Mouse (Mus musculus): ENCODE data around the gene Pam16. TPM values are rescaled to one million over a fixed set of nuclear protein-coding genes. Genes with fewer than 3 reads are reported as not detected.
A peak's percentile ranks its signal among the peaks of the same experiment; 100 is the strongest.

Gene Pam16
- polyA plus RNA-seq, 1 experiment from 2014 or later, result 134 TPM

DNA sequence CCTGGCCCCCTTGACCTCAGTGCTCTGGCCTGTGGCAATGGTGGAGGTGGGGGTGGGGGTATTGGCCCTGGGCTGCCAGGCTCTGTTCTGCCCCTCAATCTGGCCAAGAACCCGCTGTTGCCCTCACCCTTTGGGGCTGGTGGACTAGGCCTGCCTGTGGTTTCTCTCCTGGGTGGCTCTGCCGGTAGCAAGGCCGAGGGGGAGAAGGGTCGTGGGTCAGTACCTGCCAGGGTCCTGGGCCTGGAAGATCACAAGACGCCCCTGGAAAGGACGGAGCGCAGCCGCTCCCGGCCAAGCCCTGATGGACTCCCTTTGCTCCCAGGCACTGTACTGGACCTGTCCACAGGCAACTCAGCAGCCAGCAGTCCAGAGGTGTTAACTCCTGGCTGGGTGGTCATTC lies 11.1 kb downstream of the Pam16 start:
- Histone ChIP-seq H3K27ac (ENCODE audit: low read depth, low read length) (no peak overlapping the region), H3K4me2 (no peak overlapping the region), H3K9ac (ENCODE audit: low read depth, low read length) (no peak overlapping the region), H3K27me3 (ENCODE audit: control insufficient read depth, insufficient read depth, low read length) (no peaks in the 10 kb centered on the region), H3K4me3 (ENCODE audit: low read depth, low read length) (no peak overlapping the region), H3K9me3 (replicated peaks; ENCODE audit: control insufficient read depth, low read length) (no peaks in the 10 kb centered on the region), H3K4me1 (ENCODE audit: control insufficient read depth, insufficient read depth, low read length) (no peaks in the 10 kb centered on the region), H3K36me3 (ENCODE audit: control insufficient read depth, insufficient read depth, low read length) (peaks cover 35% of the 10 kb centered on the region)
- 89% methylated on average over 9 of the region's 9 CpGs for WGBS (ENCODE audit: insufficient replicate concordance)
- no peak for ATAC-seq (replicated peaks; ENCODE audit: insufficient number of reproducible peaks, low FRiP score, low TSS enrichment)

DNA sequence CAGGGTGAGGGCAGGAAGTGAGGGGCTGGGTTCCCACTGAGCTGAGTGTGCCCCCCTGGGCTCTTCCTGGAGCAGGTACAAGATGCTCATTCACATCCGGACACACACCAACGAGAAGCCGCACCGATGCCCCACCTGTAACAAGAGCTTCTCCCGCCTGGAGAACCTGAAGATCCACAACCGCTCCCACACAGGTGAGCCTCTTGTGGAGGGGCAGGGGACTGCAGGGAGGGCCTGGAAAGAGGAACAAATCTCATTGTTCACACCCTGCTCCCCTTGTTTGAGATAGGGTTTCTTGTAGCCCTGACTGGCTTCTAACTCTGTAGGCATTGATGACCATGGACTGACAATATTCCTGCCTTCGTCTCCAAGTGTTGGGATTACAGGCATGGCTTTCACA lies 13.1 kb downstream of the Pam16 start:
- ATAC-seq (replicated peaks; ENCODE audit: insufficient number of reproducible peaks, low FRiP score, low TSS enrichment), result no peak
- H3K36me3 ChIP-seq (ENCODE audit: control insufficient read depth, insufficient read depth, low read length), result peaks cover 35% of the 10 kb centered on the region
- no peak overlapping the region for H3K27ac ChIP-seq (ENCODE audit: low read depth, low read length)
- H3K4me1 ChIP-seq (ENCODE audit: control insufficient read depth, insufficient read depth, low read length), result peaks cover 15% of the 10 kb centered on the region
- no peak overlapping the region for H3K4me2 ChIP-seq
- H3K27me3 ChIP-seq (ENCODE audit: control insufficient read depth, insufficient read depth, low read length), result no peaks in the 10 kb centered on the region
- no peaks in the 10 kb centered on the region for H3K9me3 ChIP-seq (replicated peaks; ENCODE audit: control insufficient read depth, low read length)
- no peak overlapping the region for H3K9ac ChIP-seq (ENCODE audit: low read depth, low read length)
- no peak overlapping the region for H3K4me3 ChIP-seq (ENCODE audit: low read depth, low read length)
- 94% methylated on average over 7 of the region's 7 CpGs for WGBS (ENCODE audit: insufficient replicate concordance)

DNA sequence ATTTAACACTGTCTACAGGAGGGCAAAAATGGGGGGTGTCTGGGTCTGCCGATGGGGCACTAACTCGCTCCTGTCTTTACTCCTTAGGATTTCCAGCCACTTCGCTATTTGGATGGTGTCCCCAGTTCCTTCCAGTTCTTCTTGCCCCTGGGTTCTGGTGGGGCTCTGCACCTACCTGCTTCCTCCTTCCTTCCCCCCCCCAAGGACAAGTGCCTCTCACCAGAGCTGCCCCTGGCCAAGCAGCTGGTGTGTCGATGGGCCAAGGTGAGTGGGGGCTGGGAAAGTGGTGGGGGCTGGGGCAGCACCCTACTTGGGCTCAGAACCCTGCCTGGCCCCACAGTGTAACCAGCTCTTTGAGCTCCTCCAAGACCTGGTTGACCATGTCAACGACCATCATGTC lies 13.6 kb downstream of the Pam16 start:
- H3K9me3 ChIP-seq (replicated peaks; ENCODE audit: control insufficient read depth, low read length), result no peaks in the 10 kb centered on the region
- H3K4me3 ChIP-seq (ENCODE audit: low read depth, low read length), result no peak overlapping the region
- H3K9ac ChIP-seq (ENCODE audit: low read depth, low read length), result no peak overlapping the region
- no peak overlapping the region for H3K27ac ChIP-seq (ENCODE audit: low read depth, low read length)
- 86% methylated on average over 5 of the region's 5 CpGs for WGBS (ENCODE audit: insufficient replicate concordance)
- peaks cover 20% of the 10 kb centered on the region for H3K4me1 ChIP-seq (ENCODE audit: control insufficient read depth, insufficient read depth, low read length)
- H3K4me2 ChIP-seq, result no peak overlapping the region
- no peak for ATAC-seq (replicated peaks; ENCODE audit: insufficient number of reproducible peaks, low FRiP score, low TSS enrichment)
- no peaks in the 10 kb centered on the region for H3K27me3 ChIP-seq (ENCODE audit: control insufficient read depth, insufficient read depth, low read length)
- H3K36me3 ChIP-seq (ENCODE audit: control insufficient read depth, insufficient read depth, low read length), result peaks cover 35% of the 10 kb centered on the region

DNA sequence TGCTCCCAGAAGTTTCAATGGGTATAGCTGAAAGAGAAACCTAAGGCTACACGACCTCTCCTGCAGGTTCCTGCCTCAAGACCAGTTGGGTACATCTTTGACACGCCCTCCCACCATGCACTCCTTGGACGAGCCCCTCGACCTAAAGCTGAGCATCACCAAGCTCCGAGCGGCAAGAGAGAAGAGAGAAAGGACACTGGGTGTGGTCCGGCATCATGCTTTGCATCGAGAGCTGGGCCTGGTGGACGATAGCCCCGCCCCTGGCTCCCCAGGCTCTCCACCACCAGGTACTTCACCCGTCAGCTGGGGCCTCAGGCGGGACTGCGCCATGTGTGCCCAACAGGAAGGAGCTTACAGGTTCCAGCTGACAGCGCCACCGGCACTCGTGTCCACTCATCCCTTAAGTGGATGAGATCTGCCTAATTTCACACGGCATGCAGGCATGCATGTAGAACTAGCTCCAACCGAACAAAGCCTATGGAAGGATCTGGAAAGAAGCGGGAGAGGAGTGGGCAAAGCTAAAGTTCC lies 16.2 kb downstream of the Pam16 start:
- Histone ChIP-seq H3K4me3 (ENCODE audit: low read depth, low read length) (no peak overlapping the region), H3K9me3 (replicated peaks; ENCODE audit: control insufficient read depth, low read length) (no peaks in the 10 kb centered on the region), H3K4me1 (ENCODE audit: control insufficient read depth, insufficient read depth, low read length) (peaks cover 46% of the 10 kb centered on the region), H3K9ac (ENCODE audit: low read depth, low read length) (no peak overlapping the region), H3K27ac (ENCODE audit: low read depth, low read length) (peak overlapping the region; percentile 10; the same call in 1 of the 2 replicates), H3K4me2 (no peak overlapping the region), H3K27me3 (ENCODE audit: control insufficient read depth, insufficient read depth, low read length) (no peaks in the 10 kb centered on the region), H3K36me3 (ENCODE audit: control insufficient read depth, insufficient read depth, low read length) (peaks cover 23% of the 10 kb centered on the region)
- no peak for ATAC-seq (replicated peaks; ENCODE audit: insufficient number of reproducible peaks, low FRiP score, low TSS enrichment)
- 84% methylated on average over 19 of the region's 19 CpGs for WGBS (ENCODE audit: insufficient replicate concordance)

GRCm38 (mm10) chr16:4607818-4608531 lies 16.8 kb downstream of the Pam16 start:
- Histone ChIP-seq H3K36me3 (ENCODE audit: control insufficient read depth, insufficient read depth, low read length) (peaks cover 17% of the 10 kb centered on the region), H3K9me3 (replicated peaks; ENCODE audit: control insufficient read depth, low read length) (no peaks in the 10 kb centered on the region), H3K4me3 (ENCODE audit: low read depth, low read length) (no peak overlapping the region), H3K27ac (ENCODE audit: low read depth, low read length) (peak overlapping the region; percentile 76; the same call in 1 of the 2 replicates), H3K4me2 (no peak overlapping the region), H3K27me3 (ENCODE audit: control insufficient read depth, insufficient read depth, low read length) (no peaks in the 10 kb centered on the region), H3K9ac (ENCODE audit: low read depth, low read length) (no peak overlapping the region), H3K4me1 (ENCODE audit: control insufficient read depth, insufficient read depth, low read length) (peaks cover 52% of the 10 kb centered on the region)
- no peak for ATAC-seq (replicated peaks; ENCODE audit: insufficient number of reproducible peaks, low FRiP score, low TSS enrichment)
- 55% methylated on average over 9 of the region's 9 CpGs for WGBS (ENCODE audit: insufficient replicate concordance)

- no peaks in the 10 kb centered on the region for H3K27me3 ChIP-seq (ENCODE audit: control insufficient read depth, insufficient read depth, low read length)
- H3K4me1 ChIP-seq (ENCODE audit: control insufficient read depth, insufficient read depth, low read length), result peaks cover 65% of the 10 kb centered on the region
- peak overlapping the region; percentile 76 for H3K27ac ChIP-seq (ENCODE audit: low read depth, low read length)
- ATAC-seq (replicated peaks; ENCODE audit: insufficient number of reproducible peaks, low FRiP score, low TSS enrichment), result no peak
- H3K36me3 ChIP-seq (ENCODE audit: control insufficient read depth, insufficient read depth, low read length), result peaks cover 9% of the 10 kb centered on the region
- WGBS (ENCODE audit: insufficient replicate concordance), result 17% methylated on average over 5 of the region's 5 CpGs
- no peak overlapping the region for H3K4me3 ChIP-seq (ENCODE audit: low read depth, low read length)
- peak overlapping the region; percentile 16 for H3K4me2 ChIP-seq
- no peaks in the 10 kb centered on the region for H3K9me3 ChIP-seq (replicated peaks; ENCODE audit: control insufficient read depth, low read length)
- 0 out of 2 replicates have a peak overlapping the region, but pooled peaks have one; percentile 17 for H3K9ac ChIP-seq (ENCODE audit: low read depth, low read length)
Observed at GRCm38 (mm10) chr16:4606431-4607084, 18.2 kb downstream of the Pam16 start.

GRCm38 (mm10) chr16:4605514-4606131 lies 19.2 kb downstream of the Pam16 start:
- no peaks in the 10 kb centered on the region for H3K9me3 ChIP-seq (replicated peaks; ENCODE audit: control insufficient read depth, low read length)
- no peak overlapping the region for H3K4me3 ChIP-seq (ENCODE audit: low read depth, low read length)
- 67% methylated on average over 13 of the region's 13 CpGs for WGBS (ENCODE audit: insufficient replicate concordance)
- H3K4me1 ChIP-seq (ENCODE audit: control insufficient read depth, insufficient read depth, low read length), result peaks cover 75% of the 10 kb centered on the region
- H3K36me3 ChIP-seq (ENCODE audit: control insufficient read depth, insufficient read depth, low read length), result peaks cover 7% of the 10 kb centered on the region; the same call in 1 of the 2 replicates
- peak overlapping the region; percentile 12; the same call in 1 of the 2 replicates for H3K27ac ChIP-seq (ENCODE audit: low read depth, low read length)
- H3K9ac ChIP-seq (ENCODE audit: low read depth, low read length), result peak overlapping the region; percentile 22; the same call in 1 of the 2 replicates
- no peak overlapping the region for H3K4me2 ChIP-seq
- H3K27me3 ChIP-seq (ENCODE audit: control insufficient read depth, insufficient read depth, low read length), result no peaks in the 10 kb centered on the region
- ATAC-seq (replicated peaks; ENCODE audit: insufficient number of reproducible peaks, low FRiP score, low TSS enrichment), result no peak

- 65% methylated on average over 11 of the region's 11 CpGs for WGBS (ENCODE audit: insufficient replicate concordance)
- Histone ChIP-seq H3K4me3 (ENCODE audit: low read depth, low read length) (no peak overlapping the region), H3K9me3 (replicated peaks; ENCODE audit: control insufficient read depth, low read length) (no peaks in the 10 kb centered on the region), H3K4me1 (ENCODE audit: control insufficient read depth, insufficient read depth, low read length) (peaks cover 86% of the 10 kb centered on the region), H3K27me3 (ENCODE audit: control insufficient read depth, insufficient read depth, low read length) (no peaks in the 10 kb centered on the region), H3K36me3 (ENCODE audit: control insufficient read depth, insufficient read depth, low read length) (peaks cover 3% of the 10 kb centered on the region; the same call in 1 of the 2 replicates), H3K27ac (ENCODE audit: low read depth, low read length) (peak overlapping the region; percentile 63; the same call in 1 of the 2 replicates), H3K9ac (ENCODE audit: low read depth, low read length) (0 out of 2 replicates have a peak overlapping the region, but pooled peaks have one; percentile 34), H3K4me2 (no peak overlapping the region)
- no peak for ATAC-seq (replicated peaks; ENCODE audit: insufficient number of reproducible peaks, low FRiP score, low TSS enrichment)
Observed at GRCm38 (mm10) chr16:4604293-4604837, 20.4 kb downstream of the Pam16 start.
